Mouse (Mus musculus) MEL (cell line): ENCODE results near the gene Prkd2.
A peak's percentile ranks its signal among the peaks of the same experiment; 100 is the strongest.

Source experiments
- CTCF ChIP-seq, 3 experiments: IDR thresholded peaks in 2 of 3; conservative IDR thresholded peaks in 1 of 3; 2 replicates each; pipeline ENCODE4 v1.5.1; 2011 to 2012; ENCODE audit warnings: low read length in 3 of 3, low read depth in 2 of 3, mild to moderate bottlenecking in 2 of 3, improper control_type of control experiment in 1 of 3, inconsistent platforms in 1 of 3, mixed read lengths in 1 of 3, moderate library complexity in 1 of 3; ENCODE audit not compliant: control insufficient read depth in 1 of 3, insufficient read depth in 1 of 3, poor library complexity in 1 of 3, severe bottlenecking in 1 of 3
- ELF1 ChIP-seq: IDR thresholded peaks from 2 replicates; pipeline ENCODE4 v1.6.1; 2014; ENCODE audit warnings: low read depth, mild to moderate bottlenecking, inconsistent platforms, low read length, improper control_type of control experiment, moderate library complexity
- MAFK ChIP-seq: IDR thresholded peaks from 2 replicates; pipeline ENCODE4 v1.6.1; 2011; ENCODE audit warnings: low read depth, mild to moderate bottlenecking, low read length, improper control_type of control experiment, borderline replicate concordance
- POLR2A ChIP-seq, 2 experiments: IDR thresholded peaks; 2 replicates each; pipeline ENCODE4 v1.6.1; 2011 to 2012; ENCODE audit warnings: low read length in 2 of 2, mild to moderate bottlenecking in 2 of 2, control low read depth in 1 of 2, improper control_type of control experiment in 1 of 2, low read depth in 1 of 2, moderate library complexity in 1 of 2; ENCODE audit not compliant: control insufficient read depth in 1 of 2, insufficient read depth in 1 of 2, poor library complexity in 1 of 2
- SIN3A ChIP-seq: IDR thresholded peaks from 2 replicates; pipeline ENCODE4 v1.6.1; 2012; ENCODE audit warnings: low read length, improper control_type of control experiment, inconsistent platforms
- ZNF384 ChIP-seq: IDR thresholded peaks from 2 replicates; pipeline ENCODE4 v1.6.1; 2012; ENCODE audit warnings: low read depth, mild to moderate bottlenecking, inconsistent platforms, low read length, improper control_type of control experiment

DNA sequence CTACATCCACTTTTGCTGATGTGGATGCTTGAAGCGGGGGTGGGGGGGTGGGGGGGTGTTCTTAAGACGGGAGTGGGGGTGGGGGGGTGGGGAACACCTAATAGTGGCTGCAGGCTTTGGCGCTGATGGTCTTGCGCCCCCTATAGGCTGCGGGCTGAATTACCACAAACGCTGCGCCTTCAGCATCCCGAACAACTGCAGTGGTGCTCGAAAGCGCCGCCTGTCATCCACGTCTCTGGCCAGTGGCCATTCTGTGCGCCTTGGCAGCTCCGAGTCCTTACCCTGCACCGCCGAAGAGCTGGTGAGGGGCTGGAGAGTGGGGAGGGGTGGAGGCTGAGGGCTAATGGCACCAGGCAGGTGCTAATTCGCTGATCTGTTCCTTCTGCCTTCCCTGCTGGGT lies 5.9 kb downstream of the Prkd2 start:
- TF ChIP-seq POLR2A (IDR thresholded peaks at IDR 0.05; ENCODE audit: control insufficient read depth in 1 of 2, insufficient read depth in 1 of 2, low read depth in 1 of 2, low read length in 2 of 2, poor library complexity in 1 of 2) (no peak), ELF1 (no peak), CTCF (IDR thresholded peaks at IDR 0.05 in 2 of 3, conservative IDR thresholded peaks at IDR 0.05 in 1 of 3; ENCODE audit: control insufficient read depth in 1 of 3, insufficient read depth in 1 of 3, low read depth in 2 of 3, low read length in 3 of 3, poor library complexity in 1 of 3, severe bottlenecking in 1 of 3) (peak; percentile 44 to 85 (median 50)), SIN3A (no peak), MAFK (no peak), ZNF384 (no peak)
